Mouse (Mus musculus) bone marrow, adult 2 months (tissue): Measurements from ENCODE around the gene Rhbdf2. TPM values are rescaled to one million over a fixed set of nuclear protein-coding genes. Genes with fewer than 3 reads are reported as not detected.

Source experiments
- H3K27ac ChIP-seq: fragments of 200-500 bp; 2 replicates; pipeline ENCODE4 v1.5.1; 2012; ENCODE audit warnings: low read depth, mild to moderate bottlenecking, control low read depth, inconsistent platforms, low read length; ENCODE audit not compliant: control insufficient read depth, poor library complexity, insufficient read depth
- H3K4me1 ChIP-seq: fragments of 200-500 bp; 2 replicates; pipeline ENCODE4 v1.6.1; 2011; ENCODE audit warnings: low read length; ENCODE audit not compliant: control insufficient read depth, insufficient read depth
- H3K4me3 ChIP-seq: fragments of 200-500 bp; replicated peaks from 2 replicates; pipeline ENCODE3; 2011; ENCODE audit warnings: mild to moderate bottlenecking, low read depth, low read length, control low read depth; ENCODE audit not compliant: control insufficient read depth
- CTCF ChIP-seq: fragments of 200-500 bp; IDR thresholded peaks from 2 replicates; pipeline ENCODE4 v1.5.1; 2011; ENCODE audit warnings: low read length, control low read depth; ENCODE audit not compliant: control insufficient read depth, insufficient read depth
- POLR2A ChIP-seq: fragments of 200-500 bp; IDR thresholded peaks from 2 replicates; pipeline ENCODE4 v1.6.1; 2011; ENCODE audit warnings: low read depth, mild to moderate bottlenecking, control low read depth, low read length, borderline replicate concordance; ENCODE audit not compliant: control insufficient read depth
- WGBS: fragments of 180-500 bp; shearing (Covaris S2); methylation state at CpG from one replicate; pipeline ENCODE4 v1.1.7; 2018; 5-methylcytosine and 5-hydroxymethylcytosine counted together
- polyA plus RNA-seq: library from polyadenylated mRNA; stranded (reverse); fragments of >200 nt; gene quantifications from 2 replicates; pipeline ENCODE4 v1.2.4, GENCODE M21; 2011; ENCODE audit warnings: low replicate concordance; ENCODE audit not compliant: missing spikeins, insufficient read depth, insufficient read length

The Rhbdf2 gene
- polyA plus RNA-seq, 1 experiment, result 51.1 TPM

- WGBS, result 86% methylated on average over 15 of the region's 15 CpGs
- TF ChIP-seq CTCF (no peak), POLR2A (no peak)
- Histone ChIP-seq H3K27ac (peak overlapping the region; percentile 8; the same call in 1 of the 2 replicates), H3K4me3 (no peak overlapping the region), H3K4me1 (peaks cover 15% of the 10 kb centered on the region)
These were observed 16.7 kb downstream of the Rhbdf2 start for GRCm38 (mm10) chr11:116609965-116610630.

DNA sequence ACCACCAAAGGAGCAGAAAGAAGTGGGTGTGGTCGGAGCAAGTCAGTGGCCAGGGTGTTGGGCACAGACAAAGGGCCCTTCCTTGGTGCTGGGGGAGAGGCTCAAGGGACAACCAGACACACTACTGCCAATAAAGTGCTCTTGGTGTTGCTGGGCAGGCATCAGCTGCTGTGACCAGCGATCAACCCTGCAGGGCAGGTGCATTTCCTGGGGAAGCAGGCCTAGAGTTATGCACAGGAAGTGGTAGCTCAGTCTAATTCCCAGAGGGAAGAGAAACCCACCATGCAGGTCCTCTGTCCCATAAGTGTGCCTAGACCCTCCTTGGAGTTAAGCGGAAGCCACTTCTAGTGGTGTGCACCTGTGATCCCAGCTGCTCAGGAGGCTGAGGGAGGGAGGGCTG is 19.1 kb downstream of the Rhbdf2 start:
- Histone ChIP-seq H3K27ac (peak overlapping the region; percentile 35; the same call in 1 of the 2 replicates), H3K4me3 (no peak overlapping the region), H3K4me1 (peaks cover 8% of the 10 kb centered on the region)
- WGBS, result 69% methylated on average over 3 of the region's 3 CpGs
- TF ChIP-seq POLR2A, result no peak
- no peak for TF ChIP-seq CTCF

GRCm38 (mm10) chr11:116604097-116604496 is 22.7 kb downstream of the Rhbdf2 start:
- Histone ChIP-seq H3K27ac (no peak overlapping the region), H3K4me3 (no peak overlapping the region), H3K4me1 (peaks cover 4% of the 10 kb centered on the region)
- TF ChIP-seq POLR2A (no peak), CTCF (no peak)
- WGBS, result 95% methylated on average over 12 of the region's 12 CpGs

- H3K27ac ChIP-seq, result no peak overlapping the region
- H3K4me1 ChIP-seq, result no peaks in the 10 kb centered on the region; the same call in 1 of the 2 replicates
- 92% methylated on average over 10 of the region's 10 CpGs for WGBS
- TF ChIP-seq POLR2A (no peak), CTCF (peak; percentile 77)
- H3K4me3 ChIP-seq, result no peak overlapping the region
These were observed 23.5 kb downstream of the Rhbdf2 start for GRCm38 (mm10) chr11:116603339-116603738.

DNA sequence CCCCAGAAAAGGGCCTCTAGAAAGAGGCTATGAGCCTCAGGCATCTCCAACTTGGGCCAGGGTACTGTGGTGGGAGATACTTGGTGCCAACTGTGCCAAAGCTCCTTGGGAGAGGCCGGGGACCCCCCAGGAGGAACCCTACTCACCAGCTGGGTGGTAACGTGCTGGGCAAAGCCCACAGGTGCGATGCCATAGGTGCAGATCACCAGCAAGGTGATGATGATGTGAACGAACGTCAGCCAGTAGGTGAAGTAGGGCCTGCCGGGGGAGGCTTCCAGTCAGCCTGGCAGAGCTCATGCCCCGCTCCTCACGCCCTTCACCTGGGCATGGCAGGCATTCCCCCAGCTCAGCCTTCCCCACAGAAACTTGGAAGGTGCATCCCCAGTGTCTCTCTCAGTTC is 24.8 kb downstream of the Rhbdf2 start:
- Histone ChIP-seq H3K27ac (no peak overlapping the region), H3K4me1 (no peaks in the 10 kb centered on the region; the same call in 1 of the 2 replicates), H3K4me3 (no peak overlapping the region)
- WGBS, result 91% methylated on average over 8 of the region's 8 CpGs
- TF ChIP-seq POLR2A, result no peak
- no peak for TF ChIP-seq CTCF

- no peak overlapping the region for H3K27ac ChIP-seq
- TF ChIP-seq CTCF (no peak), POLR2A (no peak)
- H3K4me3 ChIP-seq, result no peak overlapping the region
- WGBS, result 87% methylated on average over 8 of the region's 8 CpGs
- no peaks in the 10 kb centered on the region for H3K4me1 ChIP-seq
These were observed 25.7 kb downstream of the Rhbdf2 start for GRCm38 (mm10) chr11:116601166-116601565.

GRCm38 (mm10) chr11:116599230-116599629 is 27.6 kb downstream of the Rhbdf2 start:
- Histone ChIP-seq H3K4me1 (no peaks in the 10 kb centered on the region), H3K4me3 (no peak overlapping the region), H3K27ac (no peak overlapping the region)
- WGBS, result 92% methylated on average over 15 of the region's 15 CpGs
- TF ChIP-seq CTCF, result no peak
- no peak for TF ChIP-seq POLR2A

DNA sequence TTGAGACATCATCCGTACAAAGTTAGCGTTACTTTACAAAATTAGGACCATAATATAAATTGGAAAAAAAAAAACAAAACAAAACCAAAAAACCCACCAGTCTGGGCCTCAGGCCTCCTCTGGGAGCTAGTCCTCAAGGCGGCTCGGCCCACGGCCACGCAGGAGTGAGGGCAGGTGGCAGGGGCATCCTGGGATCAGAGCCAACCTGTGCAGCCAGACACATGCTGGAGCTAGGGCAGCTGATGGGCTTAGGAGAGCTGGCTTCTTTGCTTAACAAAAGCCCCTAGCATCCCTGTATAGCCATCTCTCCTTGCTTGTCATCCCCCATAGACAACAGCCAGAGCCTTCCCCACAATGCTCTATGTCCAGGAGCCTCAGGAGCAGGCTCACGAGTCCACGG is 28.6 kb downstream of the Rhbdf2 start:
- Histone ChIP-seq H3K4me1 (no peaks in the 10 kb centered on the region), H3K4me3 (no peak overlapping the region), H3K27ac (no peak overlapping the region)
- WGBS, result 87% methylated on average over 8 of the region's 8 CpGs
- TF ChIP-seq POLR2A, result no peak
- TF ChIP-seq CTCF, result no peak

GRCm38 (mm10) chr11:116596766-116597165 is 30.1 kb downstream of the Rhbdf2 start:
- no peaks in the 10 kb centered on the region for H3K4me1 ChIP-seq
- H3K27ac ChIP-seq, result no peak overlapping the region
- TF ChIP-seq POLR2A (no peak), CTCF (no peak)
- H3K4me3 ChIP-seq, result no peak overlapping the region
- 85% methylated on average over 19 of the region's 19 CpGs for WGBS
